Mouse (Mus musculus): ENCODE data around the gene Olfr684.

DNA sequence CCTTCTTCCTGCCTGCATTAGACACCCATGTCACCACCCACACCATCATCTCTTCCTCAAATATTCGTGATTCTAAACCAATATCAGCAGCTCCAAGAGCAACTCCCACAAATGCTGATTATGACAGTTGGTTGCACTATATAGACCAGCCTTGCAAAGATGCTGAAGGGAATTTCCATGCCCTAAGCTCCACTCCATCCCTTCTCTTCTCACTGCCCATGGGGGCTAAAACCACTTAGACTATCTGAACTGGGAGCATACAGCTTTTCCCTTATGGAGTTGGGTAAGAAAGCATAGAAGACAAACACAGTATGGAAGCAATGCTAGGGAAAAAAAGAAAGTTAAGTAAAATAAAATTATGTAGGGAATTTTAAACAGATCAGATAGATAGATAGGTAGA lies 16.5 kb downstream of the Olfr684 start, which contains the start of gene Olfr683:
- TF ChIP-seq CTCF (IDR thresholded peaks at IDR 0.05; ENCODE audit: borderline replicate concordance, extremely low read depth, insufficient read depth, insufficient read length) (no peak), POLR2A (IDR thresholded peaks at IDR 0.05; ENCODE audit: borderline replicate concordance, extremely low read depth, insufficient read depth, insufficient read length, poor library complexity, severe bottlenecking) (no peak)
